Mouse (Mus musculus) lung, postnatal 0 days (tissue): ENCODE measurements around the gene Pcbp3.

ENCODE experiments used
- CTCF ChIP-seq: IDR thresholded peaks from 2 replicates; pipeline ENCODE4 v1.5.1; 2016; ENCODE audit warnings: antibody characterized with exemption, mild to moderate bottlenecking
- EP300 ChIP-seq: IDR thresholded peaks from 2 replicates; pipeline ENCODE4 v1.6.1; 2016; ENCODE audit warnings: antibody characterized with exemption, mild to moderate bottlenecking, control low read depth

DNA sequence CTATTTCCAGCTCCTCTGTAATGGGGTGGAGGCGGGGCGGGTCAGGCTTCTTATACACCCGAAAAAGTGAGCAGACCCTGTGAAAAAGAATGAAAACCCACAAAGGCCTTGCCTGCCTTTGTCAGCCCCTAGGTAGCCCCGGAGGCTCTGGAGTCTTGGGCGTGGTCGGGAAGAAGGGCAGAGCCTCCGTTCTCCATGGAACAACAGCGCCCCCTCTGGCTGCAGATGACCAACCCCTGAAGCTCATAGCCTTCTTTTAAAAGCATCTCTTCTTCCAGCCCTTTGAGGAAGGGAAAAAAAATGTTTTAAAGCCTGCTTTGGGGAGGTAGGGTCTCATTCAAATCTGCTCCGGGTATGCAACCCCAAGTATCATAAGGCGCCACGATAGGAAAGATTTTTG is 233.3 kb downstream of the Pcbp3 start:
- TF ChIP-seq CTCF, result peak; percentile 89
- no peak; the same call in 1 of the 2 replicates for TF ChIP-seq EP300
